Mouse (Mus musculus): ENCODE measurements around the gene Sept11.

The Sept11 gene

GRCm38 (mm10) chr5:93095301-93095700, 2.1 kb downstream of the Sept11 start:
- DNase-seq (ENCODE audit: extremely low spot score): no peak

- DNase-seq (ENCODE audit: extremely low spot score): no peak
Observed at GRCm38 (mm10) chr5:93097204-93097906, 4.1 kb downstream of the Sept11 start.

GRCm38 (mm10) chr5:93098219-93098618, 5.0 kb downstream of the Sept11 start:
- no peak for DNase-seq (ENCODE audit: extremely low spot score)

GRCm38 (mm10) chr5:93098811-93099210, 5.6 kb downstream of the Sept11 start:
- no peak for DNase-seq (ENCODE audit: extremely low spot score)

GRCm38 (mm10) chr5:93100906-93101305, 7.7 kb downstream of the Sept11 start:
- DNase-seq (ENCODE audit: extremely low spot score): no peak

- no peak for DNase-seq (ENCODE audit: extremely low spot score)
Observed at GRCm38 (mm10) chr5:93101371-93101791, 8.1 kb downstream of the Sept11 start.

- DNase-seq (ENCODE audit: extremely low spot score): no peak
Observed at GRCm38 (mm10) chr5:93103603-93104002, 10.4 kb downstream of the Sept11 start.

- no peak for DNase-seq (ENCODE audit: extremely low spot score)
Observed at GRCm38 (mm10) chr5:93104987-93105823, 12.0 kb downstream of the Sept11 start.

GRCm38 (mm10) chr5:93106048-93106447, 12.8 kb downstream of the Sept11 start:
- no peak for DNase-seq (ENCODE audit: extremely low spot score)

- no peak for DNase-seq (ENCODE audit: extremely low spot score)
Observed at GRCm38 (mm10) chr5:93108703-93109102, 15.5 kb downstream of the Sept11 start.

GRCm38 (mm10) chr5:93109555-93109954, 16.3 kb downstream of the Sept11 start:
- no peak for DNase-seq (ENCODE audit: extremely low spot score)

- no peak for DNase-seq (ENCODE audit: extremely low spot score)
Observed at GRCm38 (mm10) chr5:93112290-93112689, 19.1 kb downstream of the Sept11 start.

- no peak for DNase-seq (ENCODE audit: extremely low spot score)
Observed at GRCm38 (mm10) chr5:93113517-93113916, 20.3 kb downstream of the Sept11 start.

- DNase-seq (ENCODE audit: extremely low spot score): no peak
Observed at GRCm38 (mm10) chr5:93114515-93114914, 21.3 kb downstream of the Sept11 start.

GRCm38 (mm10) chr5:93115059-93115458, 21.8 kb downstream of the Sept11 start:
- DNase-seq (ENCODE audit: extremely low spot score): no peak

GRCm38 (mm10) chr5:93115854-93116253, 22.6 kb downstream of the Sept11 start:
- DNase-seq (ENCODE audit: extremely low spot score): no peak

- no peak for DNase-seq (ENCODE audit: extremely low spot score)
Observed at GRCm38 (mm10) chr5:93117648-93118047, 24.4 kb downstream of the Sept11 start.

- DNase-seq (ENCODE audit: extremely low spot score): no peak
Observed at GRCm38 (mm10) chr5:93121660-93122059, 28.4 kb downstream of the Sept11 start.

- DNase-seq (ENCODE audit: extremely low spot score): no peak
Observed at GRCm38 (mm10) chr5:93124031-93124826, 31.0 kb downstream of the Sept11 start.

GRCm38 (mm10) chr5:93125325-93125724, 32.1 kb downstream of the Sept11 start:
- no peak for DNase-seq (ENCODE audit: extremely low spot score)

GRCm38 (mm10) chr5:93126222-93126929, 33.1 kb downstream of the Sept11 start:
- no peak for DNase-seq (ENCODE audit: extremely low spot score)
